Mouse (Mus musculus): ENCODE measurements around the gene Slc9a8. TPM values are rescaled to one million over a fixed set of nuclear protein-coding genes. Genes with fewer than 3 reads are reported as not detected.

Slc9a8 gene
- 19.5 and 22.1 TPM in 2 replicates for polyA plus RNA-seq (2015; fragmentation: Nextera tagmentation; extraction: Ambion mirVana)

- Histone ChIP-seq H3K4me2 (peak within 1 kb of the TSS; percentile 82), H3K27me3 (no peaks in the 10 kb centered on the region), H3K4me1 (replicated peaks) (peaks cover 25% of the 10 kb centered on the region), H3K36me3 (peaks cover 29% of the 10 kb centered on the region), H3K27ac (replicated peaks) (peak within 1 kb of the TSS; percentile 96), H3K9me3 (no peaks in the 10 kb centered on the region), H3K9ac (peak within 1 kb of the TSS; percentile 79), H3K4me3 (peak within 1 kb of the TSS; percentile 50)
- peak; percentile 98 for ATAC-seq (ENCODE audit: low read depth)
- WGBS = under 1% methylated on average over 66 of the region's 66 CpGs
Measured at GRCm38 (mm10) chr2:167421330-167422149, at the start of gene Slc9a8. TSS of gene Slc9a8 (plus strand) at chr2:167421712.

GRCm38 (mm10) chr2:167373266-167373665 lies 48.2 kb upstream of the Slc9a8 start:
- Histone ChIP-seq H3K9ac (no peak overlapping the region), H3K27ac (replicated peaks) (no peak overlapping the region), H3K9me3 (no peaks in the 10 kb centered on the region), H3K36me3 (no peaks in the 10 kb centered on the region), H3K27me3 (no peaks in the 10 kb centered on the region), H3K4me3 (no peak overlapping the region), H3K4me2 (no peak overlapping the region), H3K4me1 (replicated peaks) (peaks cover 6% of the 10 kb centered on the region; the same call in 1 of the 2 replicates)
- WGBS = 77% methylated on average over 5 of the region's 5 CpGs
- ATAC-seq (ENCODE audit: low read depth) = no peak

GRCm38 (mm10) chr2:167374191-167374805 lies 47.2 kb upstream of the Slc9a8 start:
- Histone ChIP-seq H3K36me3 (no peaks in the 10 kb centered on the region), H3K27me3 (no peaks in the 10 kb centered on the region), H3K4me3 (no peak overlapping the region), H3K9me3 (no peaks in the 10 kb centered on the region), H3K9ac (no peak overlapping the region), H3K4me1 (replicated peaks) (peaks cover 6% of the 10 kb centered on the region; the same call in 1 of the 2 replicates), H3K4me2 (no peak overlapping the region), H3K27ac (replicated peaks) (no peak overlapping the region)
- WGBS = 93% methylated on average over 12 of the region's 12 CpGs
- ATAC-seq (ENCODE audit: low read depth) = no peak

- Histone ChIP-seq H3K4me1 (replicated peaks) (peaks cover 6% of the 10 kb centered on the region; the same call in 1 of the 2 replicates), H3K9me3 (no peaks in the 10 kb centered on the region), H3K9ac (no peak overlapping the region), H3K4me3 (no peak overlapping the region), H3K36me3 (no peaks in the 10 kb centered on the region), H3K27ac (replicated peaks) (no peak overlapping the region), H3K27me3 (no peaks in the 10 kb centered on the region), H3K4me2 (no peak overlapping the region)
- 81% methylated on average over 9 of the region's 9 CpGs for whole genome bisulfite sequencing
- no peak for ATAC-seq (ENCODE audit: low read depth)
Measured at GRCm38 (mm10) chr2:167375135-167375534, 46.4 kb upstream of the Slc9a8 start.

- no peak for ATAC-seq (ENCODE audit: low read depth)
- peaks cover 10% of the 10 kb centered on the region; the same call in 1 of the 2 replicates for H3K4me1 ChIP-seq (replicated peaks)
- H3K27ac ChIP-seq (replicated peaks) = no peak overlapping the region
- H3K4me2 ChIP-seq = no peak overlapping the region
- H3K36me3 ChIP-seq = no peaks in the 10 kb centered on the region
- H3K9ac ChIP-seq = no peak overlapping the region
- H3K9me3 ChIP-seq = no peaks in the 10 kb centered on the region
- WGBS = 93% methylated on average over 5 of the region's 5 CpGs
- no peak overlapping the region for H3K4me3 ChIP-seq
- H3K27me3 ChIP-seq = no peaks in the 10 kb centered on the region
Measured at GRCm38 (mm10) chr2:167375688-167376087, 45.8 kb upstream of the Slc9a8 start.

- no peak overlapping the region for H3K4me2 ChIP-seq
- no peaks in the 10 kb centered on the region for H3K9me3 ChIP-seq
- no peak for ATAC-seq (ENCODE audit: low read depth)
- H3K36me3 ChIP-seq = no peaks in the 10 kb centered on the region
- no peak overlapping the region for H3K9ac ChIP-seq
- no peaks in the 10 kb centered on the region for H3K27me3 ChIP-seq
- H3K4me1 ChIP-seq (replicated peaks) = peaks cover 13% of the 10 kb centered on the region; the same call in 1 of the 2 replicates
- 63% methylated on average over 8 of the region's 8 CpGs for WGBS
- no peak overlapping the region for H3K27ac ChIP-seq (replicated peaks)
- H3K4me3 ChIP-seq = no peak overlapping the region
Measured at GRCm38 (mm10) chr2:167376160-167376564, 45.4 kb upstream of the Slc9a8 start.

GRCm38 (mm10) chr2:167377697-167378096 lies 43.8 kb upstream of the Slc9a8 start:
- Histone ChIP-seq H3K27me3 (no peaks in the 10 kb centered on the region), H3K9me3 (no peaks in the 10 kb centered on the region), H3K27ac (replicated peaks) (no peak overlapping the region), H3K4me2 (no peak overlapping the region), H3K9ac (no peak overlapping the region), H3K36me3 (no peaks in the 10 kb centered on the region), H3K4me3 (no peak overlapping the region), H3K4me1 (replicated peaks) (peaks cover 13% of the 10 kb centered on the region; the same call in 1 of the 2 replicates)
- 59% methylated on average over 3 of the region's 3 CpGs for WGBS
- ATAC-seq (ENCODE audit: low read depth) = no peak

- Histone ChIP-seq H3K4me3 (no peak overlapping the region), H3K9ac (no peak overlapping the region), H3K36me3 (no peaks in the 10 kb centered on the region), H3K4me1 (replicated peaks) (peaks cover 7% of the 10 kb centered on the region; the same call in 1 of the 2 replicates), H3K27ac (replicated peaks) (no peak overlapping the region), H3K9me3 (no peaks in the 10 kb centered on the region), H3K4me2 (no peak overlapping the region), H3K27me3 (no peaks in the 10 kb centered on the region)
- no peak for ATAC-seq (ENCODE audit: low read depth)
- 24% methylated on average over 4 of the region's 4 CpGs for WGBS
Measured at GRCm38 (mm10) chr2:167378972-167379371, 42.5 kb upstream of the Slc9a8 start.

GRCm38 (mm10) chr2:167380615-167381285 lies 40.8 kb upstream of the Slc9a8 start:
- whole genome bisulfite sequencing = 52% methylated on average over 7 of the region's 7 CpGs
- Histone ChIP-seq H3K4me1 (replicated peaks) (peaks cover 7% of the 10 kb centered on the region; the same call in 1 of the 2 replicates), H3K27ac (replicated peaks) (no peak overlapping the region)

GRCm38 (mm10) chr2:167381596-167381995 lies 39.9 kb upstream of the Slc9a8 start:
- H3K4me3 ChIP-seq = no peak overlapping the region
- no peak overlapping the region for H3K27ac ChIP-seq (replicated peaks)
- no peaks in the 10 kb centered on the region for H3K27me3 ChIP-seq
- no peak overlapping the region for H3K4me2 ChIP-seq
- H3K9ac ChIP-seq = no peak overlapping the region
- H3K4me1 ChIP-seq (replicated peaks) = peaks cover 7% of the 10 kb centered on the region; the same call in 1 of the 2 replicates
- H3K9me3 ChIP-seq = no peaks in the 10 kb centered on the region
- WGBS = 84% methylated on average over 7 of the region's 7 CpGs
- no peaks in the 10 kb centered on the region for H3K36me3 ChIP-seq
- no peak for ATAC-seq (ENCODE audit: low read depth)

More at GRCm38 (mm10) chr2:167380615-167381285, 40.8 kb upstream of the Slc9a8 start:
- no peaks in the 10 kb centered on the region for H3K27me3 ChIP-seq
- no peaks in the 10 kb centered on the region for H3K36me3 ChIP-seq
- no peaks in the 10 kb centered on the region for H3K9me3 ChIP-seq
- no peak overlapping the region for H3K9ac ChIP-seq
- H3K4me3 ChIP-seq = no peak overlapping the region
- no peak overlapping the region for H3K4me2 ChIP-seq
- no peak for ATAC-seq (ENCODE audit: low read depth)

- Histone ChIP-seq H3K4me2 (no peak overlapping the region), H3K27me3 (no peaks in the 10 kb centered on the region), H3K27ac (replicated peaks) (no peak overlapping the region), H3K9ac (no peak overlapping the region), H3K9me3 (no peaks in the 10 kb centered on the region), H3K4me3 (no peak overlapping the region), H3K4me1 (replicated peaks) (peaks cover 7% of the 10 kb centered on the region; the same call in 1 of the 2 replicates), H3K36me3 (no peaks in the 10 kb centered on the region)
- 88% methylated on average over 7 of the region's 7 CpGs for WGBS
- ATAC-seq (ENCODE audit: low read depth) = no peak
Measured at GRCm38 (mm10) chr2:167382389-167382788, 39.1 kb upstream of the Slc9a8 start.

- ATAC-seq (ENCODE audit: low read depth) = no peak
- Histone ChIP-seq H3K4me3 (no peak overlapping the region), H3K9me3 (no peaks in the 10 kb centered on the region), H3K4me1 (replicated peaks) (peaks cover 7% of the 10 kb centered on the region; the same call in 1 of the 2 replicates), H3K36me3 (no peaks in the 10 kb centered on the region), H3K9ac (no peak overlapping the region), H3K4me2 (no peak overlapping the region), H3K27me3 (no peaks in the 10 kb centered on the region), H3K27ac (replicated peaks) (no peak overlapping the region)
- WGBS = 85% methylated on average over 13 of the region's 13 CpGs
Measured at GRCm38 (mm10) chr2:167383666-167384083, 37.8 kb upstream of the Slc9a8 start.
